Mouse (Mus musculus) heart, adult 2 months (tissue): ENCODE data around the gene Mdm1. TPM values are rescaled to one million over a fixed set of nuclear protein-coding genes. Genes with fewer than 3 reads are reported as not detected.

Experiments
- DNase-seq, 2 experiments: peaks; one replicate each; pipeline ENCODE4 v3.0.0; 2021
- H3K27ac ChIP-seq: fragments of 200-600 bp; 2 replicates; pipeline ENCODE4 v1.8.1; 2022
- H3K27me3 ChIP-seq: fragments of 200-500 bp; 2 replicates; pipeline ENCODE4 v1.6.1; 2012; ENCODE audit warnings: mild to moderate bottlenecking, low read length, inconsistent platforms, mixed read lengths; ENCODE audit not compliant: control insufficient read depth, insufficient read depth
- H3K36me3 ChIP-seq: fragments of 200-500 bp; 2 replicates; pipeline ENCODE4 v1.6.1; 2012; ENCODE audit warnings: low read length, inconsistent platforms; ENCODE audit not compliant: control insufficient read depth, insufficient read depth
- H3K4me1 ChIP-seq: fragments of 200-500 bp; 2 replicates; pipeline ENCODE4 v1.6.1; 2011; ENCODE audit warnings: low read length; ENCODE audit not compliant: control insufficient read depth, insufficient read depth
- H3K4me3 ChIP-seq: fragments of 200-600 bp; 2 replicates; pipeline ENCODE4 v1.8.1; 2022
- H3K79me2 ChIP-seq: fragments of 200-500 bp; replicated peaks from 2 replicates; pipeline ENCODE4 v1.6.1; 2012; ENCODE audit warnings: mild to moderate bottlenecking, inconsistent platforms, low read length, moderate library complexity, mixed read lengths; ENCODE audit not compliant: control insufficient read depth, insufficient read depth
- H3K9ac ChIP-seq: fragments of 200-500 bp; 2 replicates; pipeline ENCODE4 v1.6.1; 2012; ENCODE audit warnings: low read depth, mild to moderate bottlenecking, control low read depth, inconsistent platforms, low read length, mixed read lengths
- CTCF ChIP-seq: fragments of 200-600 bp; IDR thresholded peaks from 2 replicates; pipeline ENCODE4 v1.8.1; 2022; ENCODE audit warnings: antibody characterized with exemption, mild to moderate bottlenecking, moderate library complexity
- EP300 ChIP-seq: fragments of 200-500 bp; IDR thresholded peaks from 2 replicates; pipeline ENCODE4 v1.6.1; 2011; ENCODE audit warnings: low read depth, low read length, control low read depth; ENCODE audit not compliant: insufficient read depth
- POLR2A ChIP-seq: fragments of 200-500 bp; IDR thresholded peaks from 2 replicates; pipeline ENCODE4 v1.6.1; 2011; ENCODE audit warnings: mild to moderate bottlenecking, low read depth, low read length, control low read depth; ENCODE audit not compliant: insufficient read depth
- WGBS: fragments of 180-500 bp; shearing (Covaris S2); methylation state at CpG from one replicate; pipeline ENCODE4 v1.1.7; 2018; 5-methylcytosine and 5-hydroxymethylcytosine counted together
- intact Hi-C: fragments of 180-260 bp; cut with DNase I; formaldehyde crosslinking; loops from one replicate; pipeline ENCODE4 v1.15.1; 2025
- polyA plus RNA-seq: library from polyadenylated mRNA; depleted of rRNA; stranded (reverse); fragments of >200 nt; gene quantifications from 2 replicates; pipeline ENCODE4 v1.2.3, GENCODE M21; 2012
- total RNA-seq, 2 experiments: library from RNA; stranded (reverse); gene quantifications; 2 replicates each; pipeline ENCODE4 v1.2.3; 2021

Mdm1 gene
- total and polyA plus RNA-seq, 3 experiments, result 3.3 to 4.0 (median 3.9) TPM

GRCm38 (mm10) chr10:118121047-118121936 lies 20.3 kb upstream of the Mdm1 start:
- peak overlapping the region; percentile 27; the same call in 1 of the 2 replicates for H3K4me3 ChIP-seq

GRCm38 (mm10) chr10:118121937-118122285 lies 19.7 kb upstream of the Mdm1 start:
- Histone ChIP-seq H3K27ac (no peak overlapping the region), H3K79me2 (no peaks in the 10 kb centered on the region), H3K27me3 (0 out of 2 replicates have a peak, but pooled peaks cover 1% of the 10 kb centered on the region), H3K4me3 (peak overlapping the region; percentile 27; the same call in 1 of the 2 replicates), H3K9ac (no peak overlapping the region), H3K36me3 (no peaks in the 10 kb centered on the region), H3K4me1 (peaks cover 3% of the 10 kb centered on the region; the same call in 1 of the 2 replicates)
- DNase-seq, result peak in 1 of 2 experiments; percentile 37
- no peak for TF ChIP-seq CTCF
- TF ChIP-seq EP300, result no peak
- TF ChIP-seq POLR2A, result no peak
- intact Hi-C loops, result no loop called here
- 30% methylated on average over 13 of the region's 13 CpGs for WGBS

More at GRCm38 (mm10) chr10:118121047-118121936, 20.3 kb upstream of the Mdm1 start:
- no peaks in the 10 kb centered on the region for H3K36me3 ChIP-seq
- peak; percentile 55 to 63 for DNase-seq
- H3K27me3 ChIP-seq, result 0 out of 2 replicates have a peak, but pooled peaks cover 1% of the 10 kb centered on the region
- TF ChIP-seq EP300 (peak; percentile 73), POLR2A (peak; percentile 56; the same call in 1 of the 2 replicates), CTCF (no peak)
- intact Hi-C loops, result no loop called here
- no peaks in the 10 kb centered on the region for H3K79me2 ChIP-seq
- 32% methylated on average over 25 of the region's 25 CpGs for WGBS
- H3K4me1 ChIP-seq, result peaks cover 3% of the 10 kb centered on the region; the same call in 1 of the 2 replicates
- H3K27ac ChIP-seq, result peak overlapping the region; percentile 69
- no peak overlapping the region for H3K9ac ChIP-seq

- no peaks in the 10 kb centered on the region for H3K36me3 ChIP-seq
- no peak overlapping the region for H3K9ac ChIP-seq
- intact Hi-C loops, result no loop called here
- peaks cover 3% of the 10 kb centered on the region; the same call in 1 of the 2 replicates for H3K4me1 ChIP-seq
- H3K79me2 ChIP-seq, result no peaks in the 10 kb centered on the region
- TF ChIP-seq EP300 (no peak), CTCF (no peak), POLR2A (no peak)
- 0 out of 2 replicates have a peak, but pooled peaks cover 1% of the 10 kb centered on the region for H3K27me3 ChIP-seq
- DNase-seq, result no peak
- H3K27ac ChIP-seq, result no peak overlapping the region
- H3K4me3 ChIP-seq, result no peak overlapping the region
- WGBS, result 77% methylated on average over 11 of the region's 11 CpGs
These were observed 19.0 kb upstream of the Mdm1 start for GRCm38 (mm10) chr10:118122441-118123162.

- intact Hi-C loops, result no loop called here
- Histone ChIP-seq H3K79me2 (no peaks in the 10 kb centered on the region), H3K27ac (no peak overlapping the region)
These were observed 16.4 kb upstream of the Mdm1 start for GRCm38 (mm10) chr10:118125236-118125635.

GRCm38 (mm10) chr10:118125776-118126445 lies 15.7 kb upstream of the Mdm1 start:
- Histone ChIP-seq H3K4me3 (no peak overlapping the region), H3K9ac (no peak overlapping the region), H3K27ac (no peak overlapping the region), H3K36me3 (no peaks in the 10 kb centered on the region), H3K79me2 (no peaks in the 10 kb centered on the region), H3K4me1 (peaks cover 3% of the 10 kb centered on the region; the same call in 1 of the 2 replicates), H3K27me3 (0 out of 2 replicates have a peak, but pooled peaks cover 1% of the 10 kb centered on the region)
- TF ChIP-seq POLR2A (no peak), EP300 (no peak), CTCF (no peak)
- intact Hi-C loops, result no loop called here
- WGBS, result 78% methylated on average over 25 of the region's 25 CpGs
- DNase-seq, result no peak

More at GRCm38 (mm10) chr10:118125236-118125635, 16.4 kb upstream of the Mdm1 start:
- no peak for DNase-seq
- Histone ChIP-seq H3K27me3 (0 out of 2 replicates have a peak, but pooled peaks cover 1% of the 10 kb centered on the region), H3K4me1 (peaks cover 3% of the 10 kb centered on the region; the same call in 1 of the 2 replicates), H3K36me3 (no peaks in the 10 kb centered on the region), H3K4me3 (no peak overlapping the region), H3K9ac (no peak overlapping the region)
- WGBS, result 96% methylated on average over 7 of the region's 7 CpGs
- TF ChIP-seq EP300, result no peak
- TF ChIP-seq CTCF, result no peak
- no peak for TF ChIP-seq POLR2A
